Mouse (Mus musculus) erythroblast, embryonic 14.5 days (primary cell): ENCODE results near the gene Apba2. TPM values are rescaled to one million over a fixed set of nuclear protein-coding genes. Genes with fewer than 3 reads are reported as not detected.

Experiments used
- H3K27me3 ChIP-seq: 2 replicates; pipeline ENCODE4 v1.6.1; 2012; ENCODE audit warnings: inconsistent platforms; ENCODE audit not compliant: control insufficient read depth
- H3K36me3 ChIP-seq: 2 replicates; pipeline ENCODE4 v1.6.1; 2012; ENCODE audit warnings: mild to moderate bottlenecking, inconsistent platforms; ENCODE audit not compliant: control insufficient read depth
- H3K4me1 ChIP-seq: 2 replicates; pipeline ENCODE4 v1.6.1; 2012; ENCODE audit warnings: inconsistent platforms; ENCODE audit not compliant: control insufficient read depth
- H3K4me3 ChIP-seq: replicated peaks from 2 replicates; pipeline ENCODE3; 2012; ENCODE audit warnings: moderate library complexity, mild to moderate bottlenecking, inconsistent platforms
- H3K9me3 ChIP-seq: 2 replicates; pipeline ENCODE4 v1.6.1; 2012; ENCODE audit warnings: low read length, inconsistent platforms, mixed read lengths; ENCODE audit not compliant: control insufficient read depth
- GATA1 ChIP-seq: IDR thresholded peaks from 2 replicates; pipeline ENCODE4 v1.6.1; 2012; ENCODE audit warnings: low read length, inconsistent platforms, mixed read lengths
- TAL1 ChIP-seq: IDR thresholded peaks from 3 replicates; pipeline ENCODE4 v1.6.1; 2012; ENCODE audit warnings: low read length, inconsistent platforms, mixed read lengths
- polyA plus RNA-seq: library from polyadenylated mRNA; stranded (reverse); fragments of >175 nt; gene quantifications from 2 replicates; pipeline ENCODE4 v1.2.3, GENCODE M21; 2012

The Apba2 gene
- polyA plus RNA-seq, 1 experiment = not detected

DNA sequence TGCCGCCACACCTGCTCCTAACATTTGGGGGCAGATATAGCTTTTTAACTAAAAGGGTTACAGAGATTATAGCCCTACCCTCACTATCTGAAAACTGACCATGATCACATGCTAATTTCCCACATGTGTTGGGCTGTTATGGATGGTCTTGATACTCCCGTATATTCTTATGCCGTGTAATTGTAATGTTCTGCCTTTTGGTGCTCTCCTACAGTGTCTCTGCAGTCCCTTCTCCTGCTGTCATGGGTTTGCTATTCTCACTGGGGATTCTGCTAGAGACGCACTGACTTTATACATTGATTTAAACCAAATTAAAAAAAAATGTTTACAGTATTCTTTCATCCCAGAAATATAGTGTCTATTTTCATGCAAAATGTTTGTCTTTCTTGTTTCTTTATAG lies 157.4 kb downstream of the Apba2 start:
- no peaks in the 10 kb centered on the region for H3K36me3 ChIP-seq
- TF ChIP-seq TAL1 (no peak), GATA1 (no peak)
- no peaks in the 10 kb centered on the region for H3K27me3 ChIP-seq
- no peaks in the 10 kb centered on the region for H3K4me1 ChIP-seq
- H3K9me3 ChIP-seq = peaks cover 41% of the 10 kb centered on the region
- H3K4me3 ChIP-seq = no peak overlapping the region

DNA sequence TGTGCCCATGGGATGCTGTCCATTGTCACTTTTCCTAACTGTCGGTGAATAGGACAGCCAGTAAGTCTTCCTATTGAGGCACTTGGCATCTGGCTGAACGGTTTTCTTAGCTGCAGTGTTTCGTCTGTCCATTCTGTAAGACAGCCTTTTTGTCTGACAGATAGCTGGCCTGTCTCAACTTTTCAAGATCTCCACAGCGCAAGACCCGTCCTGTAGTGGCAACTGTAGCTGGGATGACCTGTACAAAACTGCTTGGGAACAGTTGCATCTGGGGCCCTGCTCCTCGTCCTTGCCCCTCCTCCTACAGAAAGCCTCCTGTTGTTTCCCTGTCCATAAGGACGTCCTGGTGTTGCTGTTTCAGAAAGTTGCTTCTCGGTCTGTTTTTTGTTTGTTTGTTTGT lies 157.8 kb downstream of the Apba2 start:
- no peaks in the 10 kb centered on the region for H3K36me3 ChIP-seq
- H3K9me3 ChIP-seq = peaks cover 41% of the 10 kb centered on the region
- TF ChIP-seq TAL1 (no peak), GATA1 (no peak)
- H3K27me3 ChIP-seq = no peaks in the 10 kb centered on the region
- H3K4me1 ChIP-seq = no peaks in the 10 kb centered on the region
- no peak overlapping the region for H3K4me3 ChIP-seq

GRCm38 (mm10) chr7:64662506-64662905 lies 161.0 kb downstream of the Apba2 start:
- H3K4me1 ChIP-seq = no peaks in the 10 kb centered on the region
- no peaks in the 10 kb centered on the region for H3K27me3 ChIP-seq
- H3K9me3 ChIP-seq = peaks cover 30% of the 10 kb centered on the region
- no peaks in the 10 kb centered on the region for H3K36me3 ChIP-seq
- TF ChIP-seq GATA1 (no peak), TAL1 (no peak)
- H3K4me3 ChIP-seq = no peak overlapping the region

GRCm38 (mm10) chr7:64663600-64663999 lies 162.1 kb downstream of the Apba2 start:
- Histone ChIP-seq H3K9me3 (peaks cover 32% of the 10 kb centered on the region), H3K4me1 (no peaks in the 10 kb centered on the region), H3K27me3 (no peaks in the 10 kb centered on the region), H3K4me3 (no peak overlapping the region), H3K36me3 (no peaks in the 10 kb centered on the region)
- TF ChIP-seq GATA1 (no peak), TAL1 (no peak)

GRCm38 (mm10) chr7:64665120-64665519 lies 163.6 kb downstream of the Apba2 start:
- H3K36me3 ChIP-seq = no peaks in the 10 kb centered on the region
- no peaks in the 10 kb centered on the region for H3K4me1 ChIP-seq
- H3K27me3 ChIP-seq = no peaks in the 10 kb centered on the region
- peaks cover 26% of the 10 kb centered on the region for H3K9me3 ChIP-seq
- no peak for TF ChIP-seq GATA1
- no peak for TF ChIP-seq TAL1
- no peak overlapping the region for H3K4me3 ChIP-seq

- no peaks in the 10 kb centered on the region for H3K27me3 ChIP-seq
- no peak for TF ChIP-seq TAL1
- TF ChIP-seq GATA1 = no peak
- H3K4me1 ChIP-seq = no peaks in the 10 kb centered on the region
- H3K4me3 ChIP-seq = no peak overlapping the region
- H3K9me3 ChIP-seq = peaks cover 23% of the 10 kb centered on the region
- no peaks in the 10 kb centered on the region for H3K36me3 ChIP-seq
These were observed 164.3 kb downstream of the Apba2 start for GRCm38 (mm10) chr7:64665716-64666298.

GRCm38 (mm10) chr7:64667959-64668358 lies 166.5 kb downstream of the Apba2 start:
- TF ChIP-seq TAL1 (no peak), GATA1 (no peak)
- Histone ChIP-seq H3K4me3 (no peak overlapping the region), H3K27me3 (no peaks in the 10 kb centered on the region), H3K36me3 (no peaks in the 10 kb centered on the region), H3K9me3 (peaks cover 31% of the 10 kb centered on the region), H3K4me1 (no peaks in the 10 kb centered on the region)

- TF ChIP-seq GATA1 = no peak
- TF ChIP-seq TAL1 = no peak
- no peaks in the 10 kb centered on the region for H3K36me3 ChIP-seq
These were observed 178.4 kb downstream of the Apba2 start for GRCm38 (mm10) chr7:64679771-64680479.

GRCm38 (mm10) chr7:64684893-64685292 lies 183.4 kb downstream of the Apba2 start:
- no peak for TF ChIP-seq TAL1
- TF ChIP-seq GATA1 = no peak
- no peak overlapping the region for H3K4me3 ChIP-seq
- H3K4me1 ChIP-seq = no peaks in the 10 kb centered on the region
- H3K9me3 ChIP-seq = peaks cover 21% of the 10 kb centered on the region
- no peaks in the 10 kb centered on the region for H3K36me3 ChIP-seq
- no peaks in the 10 kb centered on the region for H3K27me3 ChIP-seq

More at GRCm38 (mm10) chr7:64679771-64680479, 178.4 kb downstream of the Apba2 start:
- no peaks in the 10 kb centered on the region for H3K4me1 ChIP-seq
- H3K4me3 ChIP-seq = no peak overlapping the region
- H3K9me3 ChIP-seq = peaks cover 13% of the 10 kb centered on the region
- no peaks in the 10 kb centered on the region for H3K27me3 ChIP-seq
